Mouse (Mus musculus) urinary bladder, postnatal 4 days (tissue): ENCODE measurements around the gene Syngr2.

Experiments
- DNase-seq, 2 experiments: peaks; one replicate each; pipeline ENCODE4 v3.0.0; 2021 to 2022; ENCODE audit warnings: low spot score in 2 of 2

The Syngr2 gene

GRCm38 (mm10) chr11:117809407-117810311, at the start of gene Syngr2, which contains the start of gene Gm20708:
Gene Syngr2 (plus strand): TSS chr11:117809668.
Gene Gm20708 (plus strand): TSS chr11:117809668.
- peak in 1 of 2 experiments; percentile 67 for DNase-seq

GRCm38 (mm10) chr11:117760374-117761119, 48.9 kb upstream of the Syngr2 start:
- no peak for DNase-seq

- no peak for DNase-seq
These were observed 47.7 kb upstream of the Syngr2 start for GRCm38 (mm10) chr11:117761801-117762200.

- DNase-seq, result no peak
These were observed 47.2 kb upstream of the Syngr2 start for GRCm38 (mm10) chr11:117762246-117762645.

GRCm38 (mm10) chr11:117764319-117764718, 45.1 kb upstream of the Syngr2 start:
- no peak for DNase-seq

GRCm38 (mm10) chr11:117765361-117765760, 44.1 kb upstream of the Syngr2 start:
- DNase-seq, result no peak

- DNase-seq, result no peak
These were observed 43.2 kb upstream of the Syngr2 start for GRCm38 (mm10) chr11:117766275-117766674.

- DNase-seq, result no peak
These were observed 40.5 kb upstream of the Syngr2 start for GRCm38 (mm10) chr11:117768725-117769682.

GRCm38 (mm10) chr11:117769683-117770047, 39.8 kb upstream of the Syngr2 start:
- no peak for DNase-seq

GRCm38 (mm10) chr11:117770407-117770806, 39.1 kb upstream of the Syngr2 start:
- no peak for DNase-seq

- no peak for DNase-seq
These were observed 37.1 kb upstream of the Syngr2 start for GRCm38 (mm10) chr11:117772352-117772751.

GRCm38 (mm10) chr11:117774925-117775324, 34.5 kb upstream of the Syngr2 start:
- DNase-seq, result no peak

- DNase-seq, result no peak
These were observed 33.9 kb upstream of the Syngr2 start for GRCm38 (mm10) chr11:117775540-117775939.

- DNase-seq, result no peak
These were observed 33.2 kb upstream of the Syngr2 start for GRCm38 (mm10) chr11:117776085-117776792.

GRCm38 (mm10) chr11:117777111-117777510, 32.4 kb upstream of the Syngr2 start:
- DNase-seq, result no peak

- DNase-seq, result no peak
These were observed 31.4 kb upstream of the Syngr2 start for GRCm38 (mm10) chr11:117778031-117778430.

GRCm38 (mm10) chr11:117778851-117779433, 30.5 kb upstream of the Syngr2 start:
- no peak for DNase-seq

GRCm38 (mm10) chr11:117779434-117780198, 29.9 kb upstream of the Syngr2 start:
- peak in 1 of 2 experiments; percentile 68 for DNase-seq

- no peak for DNase-seq
These were observed 29.3 kb upstream of the Syngr2 start for GRCm38 (mm10) chr11:117780199-117780515.

- peak; percentile 82 to 90 for DNase-seq
These were observed 28.8 kb upstream of the Syngr2 start for GRCm38 (mm10) chr11:117780582-117781111.
